Mouse (Mus musculus) heart, embryonic 12.5 days (tissue): ENCODE measurements at regions not wholly inside any gene's neighbourhood (a gene's known extent, or its start where the extent isn't known, plus 50 kb on each side); places are given as distances from the start of the nearest gene placed in this dataset.

ENCODE experiments used
- ATAC-seq: fragments of 200-750 bp; cut with Nextera tagmentation; 2 replicates; pipeline ENCODE4 v1.8.0; 2017; ENCODE audit warnings: moderate TSS enrichment, moderate library complexity; ENCODE audit not compliant: insufficient number of reproducible peaks, low FRiP score
- H3K27ac ChIP-seq: fragments of 300-500 bp; sonication (generic); 2 replicates; pipeline ENCODE4 v1.5.1; 2016; ENCODE audit warnings: mild to moderate bottlenecking, moderate library complexity; ENCODE audit not compliant: poor library complexity, severe bottlenecking
- H3K27me3 ChIP-seq: fragments of 300-500 bp; sonication (generic); replicated peaks from 2 replicates; pipeline ENCODE4 v1.6.1; 2016; ENCODE audit warnings: mild to moderate bottlenecking, moderate library complexity
- H3K36me3 ChIP-seq: fragments of 300-500 bp; sonication (generic); 2 replicates; pipeline ENCODE4 v1.6.1; 2016; ENCODE audit warnings: mild to moderate bottlenecking, moderate library complexity
- H3K4me1 ChIP-seq: fragments of 300-500 bp; sonication (generic); replicated peaks from 2 replicates; pipeline ENCODE4 v1.6.1; 2016; ENCODE audit warnings: mild to moderate bottlenecking
- H3K4me2 ChIP-seq: fragments of 300-500 bp; sonication (generic); 2 replicates; pipeline ENCODE4 v1.6.1; 2016; ENCODE audit warnings: mild to moderate bottlenecking, moderate library complexity
- H3K4me3 ChIP-seq: fragments of 300-500 bp; sonication (generic); 2 replicates; pipeline ENCODE4 v1.5.1; 2016; ENCODE audit warnings: mild to moderate bottlenecking
- H3K9ac ChIP-seq: fragments of 300-500 bp; sonication (generic); 2 replicates; pipeline ENCODE4 v1.6.1; 2016; ENCODE audit warnings: mild to moderate bottlenecking, moderate library complexity
- H3K9me3 ChIP-seq: fragments of 300-500 bp; sonication (generic); replicated peaks from 2 replicates; pipeline ENCODE4 v1.6.1; 2016; ENCODE audit warnings: mild to moderate bottlenecking, moderate library complexity
- WGBS: fragments of 180-500 bp; shearing (Covaris S2); methylation state at CpG from one replicate; pipeline ENCODE4 v1.1.7; 2016; 5-methylcytosine and 5-hydroxymethylcytosine counted together

DNA sequence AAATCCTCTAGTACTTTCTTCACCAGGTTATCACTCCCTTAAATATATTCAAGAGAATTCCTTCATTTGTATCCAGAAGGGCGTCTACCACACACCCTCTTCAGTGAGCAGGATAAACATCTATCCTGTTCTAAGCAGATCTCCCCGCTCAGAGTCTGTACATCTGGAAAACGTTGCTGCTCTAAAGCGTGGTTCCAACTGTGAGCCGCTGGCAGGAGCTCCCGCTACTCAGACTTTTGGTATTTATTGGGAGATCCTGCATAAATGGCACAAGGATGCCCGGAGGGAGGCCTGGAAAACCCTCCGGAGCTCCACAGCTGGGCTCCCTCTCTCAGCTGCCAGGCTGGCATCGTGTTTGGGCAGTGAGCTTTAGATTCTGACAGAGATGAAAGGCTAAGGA is 54.3 kb upstream of the Sestd1 start:
- WGBS: 74% methylated on average over 9 of the region's 9 CpGs
- no peaks in the 10 kb centered on the region for H3K27me3 ChIP-seq
- H3K4me3 ChIP-seq: no peak overlapping the region
- no peak overlapping the region for H3K9ac ChIP-seq
- no peak overlapping the region for H3K27ac ChIP-seq
- H3K4me2 ChIP-seq: no peak overlapping the region
- H3K4me1 ChIP-seq: no peaks in the 10 kb centered on the region
- no peaks in the 10 kb centered on the region; the same call in 1 of the 2 replicates for H3K9me3 ChIP-seq
- no peak for ATAC-seq
- no peaks in the 10 kb centered on the region for H3K36me3 ChIP-seq

DNA sequence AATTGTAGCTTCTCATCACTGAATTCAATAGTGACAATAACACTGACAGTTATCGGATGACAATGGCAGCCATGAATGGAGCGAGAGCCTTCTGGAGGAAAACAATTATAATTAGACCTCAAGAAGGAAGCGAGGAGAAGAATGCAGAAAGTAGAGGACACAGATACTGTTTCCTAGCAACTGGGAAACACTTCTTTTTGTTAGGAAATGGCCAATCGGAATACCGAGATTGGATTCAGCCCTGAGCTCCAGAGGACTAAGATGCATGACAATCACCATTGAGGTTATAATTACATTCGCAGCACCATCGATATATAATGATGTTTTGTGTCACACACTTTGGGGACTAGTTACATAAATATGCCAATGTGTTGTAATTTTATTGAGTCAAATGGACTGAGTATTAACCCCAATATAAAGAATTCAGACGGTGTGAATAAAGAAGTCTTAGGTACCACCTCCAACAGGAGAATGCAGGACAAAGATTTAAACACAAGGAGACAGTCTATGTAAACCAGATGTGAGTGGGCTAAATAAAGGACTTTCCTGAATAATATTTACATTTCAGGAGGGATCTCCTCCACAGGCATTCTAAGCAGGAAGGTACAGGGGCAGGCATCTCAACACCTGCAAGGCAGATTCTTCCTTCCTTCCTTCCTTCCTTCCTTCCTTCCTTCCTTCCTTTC is 53.1 kb upstream of the Sestd1 start:
- Histone ChIP-seq H3K27ac (no peak overlapping the region), H3K4me2 (no peak overlapping the region), H3K9ac (no peak overlapping the region), H3K4me1 (no peaks in the 10 kb centered on the region), H3K36me3 (no peaks in the 10 kb centered on the region), H3K4me3 (no peak overlapping the region), H3K27me3 (no peaks in the 10 kb centered on the region), H3K9me3 (no peaks in the 10 kb centered on the region; the same call in 1 of the 2 replicates)
- no peak for ATAC-seq
- 49% methylated on average over 8 of the region's 8 CpGs for whole genome bisulfite sequencing
